Comparison of ENCODE assay signal across 21 mouse cellular contexts in the genomic region with DNA sequence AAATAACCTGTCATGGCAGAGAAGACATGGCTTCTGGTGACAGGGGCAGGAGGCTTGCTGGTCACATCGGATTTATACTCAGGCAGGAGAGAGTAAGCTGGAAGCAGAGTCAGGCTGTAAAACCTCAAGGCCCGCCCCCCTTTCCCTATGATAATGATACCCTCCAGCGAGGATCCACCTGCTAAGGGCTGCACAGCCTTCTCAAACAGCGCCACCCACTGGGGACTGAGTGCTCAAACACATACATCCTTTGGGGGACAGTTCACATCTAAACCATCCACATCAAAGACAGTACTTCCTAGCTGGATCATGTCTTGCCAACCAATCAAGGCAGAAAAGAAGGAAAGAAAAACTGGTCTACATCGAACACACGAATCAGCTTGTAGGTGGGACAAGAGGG. TPM values are rescaled to one million over a fixed set of nuclear protein-coding genes. Genes with fewer than 3 reads are reported as not detected.
DNase-seq lines count a peak whose midpoint lies in the region; ATAC-seq and TF ChIP-seq lines count a peak whose summit lies in the region.
"Had no signal": no experiment of that assay in that cellular context is flagged by ENCODE, and none has a peak within 500 bp of the region (broad histone marks: within the 10 kb centered on the region; RNA-seq: fewer than 3 reads in every experiment).

No protein-coding gene starts in this region.

- no peak overlapping the region for H3K4me3 ChIP-seq in hindbrain, embryonic 11.5 days (ENCODE audit: low read depth, low read length)
- H3K4me3 ChIP-seq in hindbrain, embryonic 16.5 days (ENCODE audit: low read length) = no peak overlapping the region
- no peak overlapping the region for H3K4me3 ChIP-seq in testis, adult 2 months (ENCODE audit: control insufficient read depth, low read depth, low read length)
- H3K4me3 ChIP-seq: erythroblast, embryonic 14.5 days; heart, embryonic 12.5 days; kidney, embryonic 15.5 days; limb, embryonic 13.5 days; liver, embryonic 15.5 days had no signal

- H3K9me3 ChIP-seq in hindbrain, embryonic 11.5 days (ENCODE audit: control insufficient read depth, low read length) = no peaks in the 10 kb centered on the region
- H3K9me3 ChIP-seq in hindbrain, embryonic 16.5 days (ENCODE audit: control insufficient read depth, low read length) = no peaks in the 10 kb centered on the region
- H3K9me3 ChIP-seq: heart, embryonic 12.5 days; kidney, embryonic 15.5 days; limb, embryonic 13.5 days; liver, embryonic 15.5 days had no signal

- H3K27me3 ChIP-seq in hindbrain, embryonic 11.5 days (ENCODE audit: control insufficient read depth, insufficient read depth, low read length) = no peaks in the 10 kb centered on the region
- H3K27me3 ChIP-seq in hindbrain, embryonic 16.5 days (replicated peaks; ENCODE audit: control insufficient read depth, insufficient read depth, low read length) = no peaks in the 10 kb centered on the region
- H3K27me3 ChIP-seq in testis, adult 2 months (ENCODE audit: control insufficient read depth, insufficient read depth, low read length) = no peaks in the 10 kb centered on the region
- H3K27me3 ChIP-seq: heart, embryonic 12.5 days; kidney, embryonic 15.5 days; limb, embryonic 13.5 days; liver, embryonic 15.5 days had no signal

- peak; percentile 27; the same call in 1 of the 2 replicates for TF ChIP-seq CTCF in testis, adult 2 months (IDR thresholded peaks at IDR 0.05; ENCODE audit: control insufficient read depth, insufficient read depth, insufficient replicate concordance, low read depth, low read length)

- WGBS in hindbrain, embryonic 11.5 days = 56% methylated on average over 6 of the region's 6 CpGs
- 53% methylated on average over 6 of the region's 6 CpGs for WGBS in hindbrain, embryonic 16.5 days

- no peak for ATAC-seq in hindbrain, embryonic 11.5 days (ENCODE audit: low FRiP score)
- no peak for ATAC-seq in hindbrain, embryonic 16.5 days
- ATAC-seq: forebrain, embryonic 16.5 days; midbrain, embryonic 16.5 days had no signal

- H3K27ac ChIP-seq in hindbrain, embryonic 11.5 days (ENCODE audit: low read depth, low read length) = no peak overlapping the region
- no peak overlapping the region for H3K27ac ChIP-seq in hindbrain, embryonic 16.5 days (ENCODE audit: low read depth, low read length)
- H3K27ac ChIP-seq in testis, adult 2 months (ENCODE audit: control insufficient read depth, insufficient read depth, low read depth, low read length) = no peak overlapping the region
- H3K27ac ChIP-seq: kidney, embryonic 15.5 days; limb, embryonic 13.5 days; liver, embryonic 15.5 days had no signal

- DNase-seq in hindbrain, embryonic 11.5 days (ENCODE audit: low spot score) = peak; percentile 10
- no peak for DNase-seq in testis, postnatal 14 days (ENCODE audit: low spot score)
- DNase-seq in R1 (ENCODE audit: low read depth, low spot score) = peak; percentile 57
- DNase-seq in retina, postnatal 1 day = peak; percentile 10
- DNase-seq in thymus, postnatal 25 days = no peak
- DNase-seq in frontal cortex, postnatal 25 days (ENCODE audit: low spot score in 2 of 2) = no peak
- DNase-seq: adrenal gland, adult 2 months; cerebellum, adult 18-20 months; lung, postnatal 10 days; thymus, postnatal 36 days had no signal

- H3K4me1 ChIP-seq in hindbrain, embryonic 11.5 days (replicated peaks; ENCODE audit: control insufficient read depth, insufficient read depth, low read length) = no peaks in the 10 kb centered on the region
- no peaks in the 10 kb centered on the region for H3K4me1 ChIP-seq in hindbrain, embryonic 16.5 days (ENCODE audit: control insufficient read depth, insufficient read depth, low read depth, low read length)
- no peaks in the 10 kb centered on the region for H3K4me1 ChIP-seq in testis, adult 2 months (ENCODE audit: control insufficient read depth, insufficient read depth, low read length)
- H3K4me1 ChIP-seq: kidney, embryonic 15.5 days; limb, embryonic 13.5 days; liver, embryonic 15.5 days had no signal

- TF ChIP-seq POLR2A in testis, adult 2 months (IDR thresholded peaks at IDR 0.05; ENCODE audit: control insufficient read depth, low read depth, low read length) = no peak

- no peak overlapping the region for H3K4me2 ChIP-seq in hindbrain, embryonic 11.5 days (replicated peaks; ENCODE audit: low read depth, low read length)
- no peak overlapping the region for H3K4me2 ChIP-seq in hindbrain, embryonic 16.5 days (ENCODE audit: low read length)
- H3K4me2 ChIP-seq: heart, embryonic 12.5 days; kidney, embryonic 15.5 days; limb, embryonic 13.5 days; liver, embryonic 15.5 days had no signal

- H3K36me3 ChIP-seq in hindbrain, embryonic 11.5 days (ENCODE audit: control insufficient read depth, insufficient read depth, low read length) = no peaks in the 10 kb centered on the region
- H3K36me3 ChIP-seq in hindbrain, embryonic 16.5 days (ENCODE audit: control insufficient read depth, insufficient read depth, low read length) = no peaks in the 10 kb centered on the region
- H3K36me3 ChIP-seq in testis, adult 2 months (ENCODE audit: control insufficient read depth, insufficient read depth, low read length) = no peaks in the 10 kb centered on the region
- H3K36me3 ChIP-seq: heart, embryonic 12.5 days; kidney, embryonic 15.5 days; limb, embryonic 13.5 days; liver, embryonic 15.5 days had no signal

- H3K9ac ChIP-seq in hindbrain, embryonic 11.5 days (ENCODE audit: low read depth, low read length) = no peak overlapping the region
- no peak overlapping the region for H3K9ac ChIP-seq in hindbrain, embryonic 16.5 days (ENCODE audit: low read depth, low read length)
- H3K9ac ChIP-seq: heart, embryonic 12.5 days; kidney, embryonic 15.5 days; limb, embryonic 13.5 days; liver, embryonic 15.5 days had no signal

RNA-seq across cellular contexts. Expression of gene Krtap29-1, which starts 14.6 kb away (rescaled TPM):
- polyA plus RNA-seq in hindbrain, embryonic 11.5 days (2014; fragmentation: Nextera tagmentation; extraction: Ambion mirVana) = not detected in 2 replicates
- not detected in 2 replicates for polyA plus RNA-seq in hindbrain, embryonic 16.5 days (2015; fragmentation: Nextera tagmentation; extraction: Ambion mirVana)
- 0.24 TPM in 1 of 2 replicates, not detected in the other for polyA plus RNA-seq in testis, adult 2 months (2012; rRNA removed)
- polyA plus RNA-seq: adrenal gland, adult 2 months; erythroblast, embryonic 14.5 days; forebrain, embryonic 16.5 days; gonadal fat pad, adult 2 months; heart, embryonic 12.5 days; kidney, embryonic 15.5 days; limb, embryonic 13.5 days; liver, embryonic 15.5 days; midbrain, embryonic 16.5 days; stomach, embryonic 16.5 days had no signal

RNA-seq across cellular contexts. Expression of gene Krtap9-5, which starts 15.9 kb away (rescaled TPM):
- polyA plus RNA-seq in hindbrain, embryonic 11.5 days (2014; fragmentation: Nextera tagmentation; extraction: Ambion mirVana) = not detected in 2 replicates
- not detected in 2 replicates for polyA plus RNA-seq in hindbrain, embryonic 16.5 days (2015; fragmentation: Nextera tagmentation; extraction: Ambion mirVana)
- not detected in 2 replicates for polyA plus RNA-seq in testis, adult 2 months (2012; rRNA removed)
- polyA plus RNA-seq: adrenal gland, adult 2 months; erythroblast, embryonic 14.5 days; forebrain, embryonic 16.5 days; gonadal fat pad, adult 2 months; heart, embryonic 12.5 days; kidney, embryonic 15.5 days; limb, embryonic 13.5 days; liver, embryonic 15.5 days; midbrain, embryonic 16.5 days; stomach, embryonic 16.5 days had no signal

RNA-seq across cellular contexts. Expression of gene Krtap16-1, which starts 22.2 kb away (rescaled TPM):
- not detected in 2 replicates for polyA plus RNA-seq in hindbrain, embryonic 11.5 days (2014; fragmentation: Nextera tagmentation; extraction: Ambion mirVana)
- polyA plus RNA-seq in hindbrain, embryonic 16.5 days (2015; fragmentation: Nextera tagmentation; extraction: Ambion mirVana) = 0.15 TPM in 1 of 2 replicates, not detected in the other
- polyA plus RNA-seq in testis, adult 2 months (2012; rRNA removed) = 0.06 and 0.12 TPM in 2 replicates
- polyA plus RNA-seq: adrenal gland, adult 2 months; erythroblast, embryonic 14.5 days; forebrain, embryonic 16.5 days; gonadal fat pad, adult 2 months; heart, embryonic 12.5 days; kidney, embryonic 15.5 days; limb, embryonic 13.5 days; liver, embryonic 15.5 days; midbrain, embryonic 16.5 days; stomach, embryonic 16.5 days had no signal

RNA-seq across cellular contexts. Expression of gene Krtap31-2, which starts 28.1 kb away (rescaled TPM):
- not detected in 2 replicates for polyA plus RNA-seq in hindbrain, embryonic 11.5 days (2014; fragmentation: Nextera tagmentation; extraction: Ambion mirVana)
- polyA plus RNA-seq in hindbrain, embryonic 16.5 days (2015; fragmentation: Nextera tagmentation; extraction: Ambion mirVana) = not detected in 2 replicates
- not detected in 2 replicates for polyA plus RNA-seq in testis, adult 2 months (2012; rRNA removed)
- polyA plus RNA-seq: adrenal gland, adult 2 months; erythroblast, embryonic 14.5 days; forebrain, embryonic 16.5 days; gonadal fat pad, adult 2 months; heart, embryonic 12.5 days; kidney, embryonic 15.5 days; limb, embryonic 13.5 days; liver, embryonic 15.5 days; midbrain, embryonic 16.5 days; stomach, embryonic 16.5 days had no signal

RNA-seq across cellular contexts. Expression of gene Krtap17-1, which starts 29.6 kb away (rescaled TPM):
- 0.23 TPM in 1 of 2 replicates, not detected in the other for polyA plus RNA-seq in hindbrain, embryonic 11.5 days (2014; fragmentation: Nextera tagmentation; extraction: Ambion mirVana)
- polyA plus RNA-seq in hindbrain, embryonic 16.5 days (2015; fragmentation: Nextera tagmentation; extraction: Ambion mirVana) = 1.1 and 1.7 TPM in 2 replicates
- polyA plus RNA-seq in testis, adult 2 months (2012; rRNA removed) = 1.8 and 2.0 TPM in 2 replicates
- polyA plus RNA-seq: adrenal gland, adult 2 months; erythroblast, embryonic 14.5 days; forebrain, embryonic 16.5 days; gonadal fat pad, adult 2 months; heart, embryonic 12.5 days; kidney, embryonic 15.5 days; liver, embryonic 15.5 days; stomach, embryonic 16.5 days had no signal

Comparison
In these comparisons a context has a peak if more than half of its experiments do, and no peak if none do; other contexts are left out.
1. DNase-seq: peak in hindbrain, embryonic 11.5 days (single experiment), R1 (single experiment) and retina, postnatal 1 day (single experiment); none in testis, postnatal 14 days (single experiment), thymus, postnatal 25 days (single experiment) and frontal cortex, postnatal 25 days (0 of 2).